Mouse (Mus musculus) kidney, adult 11 months (tissue): ENCODE data around the gene Amotl2.
A peak's percentile ranks its signal among the peaks of the same experiment; 100 is the strongest.

ENCODE experiments used
- DNase-seq: peaks from one replicate; pipeline ENCODE4 v3.0.0; 2022

The Amotl2 gene

DNA sequence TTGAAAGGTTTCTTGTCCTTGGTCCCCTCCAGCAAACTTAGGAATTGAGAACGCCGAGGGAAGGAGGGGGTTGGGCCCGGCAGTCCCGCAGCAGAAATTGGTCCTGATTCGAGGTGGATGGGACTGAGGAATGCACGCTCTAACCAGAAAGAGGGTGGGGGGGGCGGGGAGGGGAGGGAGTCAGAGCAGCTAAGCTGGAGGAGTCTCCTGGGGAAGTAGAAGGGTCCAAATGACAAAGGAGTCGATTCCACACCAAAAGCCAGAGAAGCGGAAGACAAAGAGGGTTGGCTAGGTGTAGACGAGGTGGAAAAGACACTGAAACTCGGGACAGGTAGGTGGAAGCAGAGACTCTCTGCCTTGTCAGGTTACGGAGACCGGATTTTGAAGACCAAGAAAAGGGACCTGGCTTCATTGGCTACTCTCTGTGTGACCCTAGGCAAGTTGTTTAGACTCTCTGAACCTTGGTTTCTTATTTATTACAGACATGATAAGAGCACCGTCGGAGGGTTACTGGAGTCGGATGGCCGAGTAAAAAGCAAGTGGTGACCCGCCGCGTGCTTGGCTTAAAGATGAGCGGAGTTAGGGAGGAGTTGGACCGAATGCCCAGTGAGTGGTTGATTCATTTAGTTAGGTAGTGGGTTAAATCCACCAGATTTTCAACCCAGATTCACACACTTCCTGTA, at the start of gene Amotl2:
TSS of gene Amotl2 (plus strand) at position 192 of the 683 bp plus-strand sequence.
- DNase-seq = peak; percentile 19

DNA sequence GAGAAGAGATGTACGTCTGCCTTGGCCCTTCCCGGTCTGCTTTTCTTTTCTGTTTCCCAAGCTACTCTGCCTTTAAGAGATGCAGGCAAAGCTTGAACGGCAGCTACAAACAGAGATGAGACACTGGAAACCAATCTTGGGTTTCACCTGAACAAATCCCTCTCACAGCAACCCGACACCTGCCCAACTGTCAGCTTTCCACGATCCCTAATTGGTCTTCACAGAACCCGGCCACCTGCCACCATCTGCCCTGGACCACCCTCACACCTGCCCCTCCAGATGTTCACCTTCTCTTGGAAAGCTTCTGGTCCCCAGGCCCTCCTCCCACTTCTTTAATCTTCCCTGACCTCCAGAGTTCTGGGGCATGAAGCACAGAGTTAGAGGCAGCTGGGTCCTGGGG, 48.4 kb upstream of the Amotl2 start:
- DNase-seq = no peak

DNA sequence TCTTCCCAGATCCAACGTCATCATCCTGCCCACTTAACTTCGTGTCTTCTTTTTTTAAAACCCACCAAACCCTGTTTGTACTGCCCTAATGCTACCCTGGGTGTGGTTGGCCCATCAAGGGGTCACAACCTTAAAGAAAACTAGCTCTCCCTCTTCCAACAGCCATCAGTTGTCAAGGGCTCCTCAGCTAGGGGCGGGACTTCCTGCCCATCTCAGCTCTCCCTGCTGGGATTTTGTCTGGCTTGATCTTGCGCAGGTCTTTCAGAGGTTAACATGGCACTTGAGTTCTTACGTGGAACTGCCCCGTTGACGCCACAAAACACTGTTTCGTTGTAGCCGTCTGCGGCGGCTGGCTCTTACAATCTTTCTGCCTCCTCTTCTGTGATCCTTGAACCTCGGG, 47.6 kb upstream of the Amotl2 start:
- DNase-seq = no peak

DNA sequence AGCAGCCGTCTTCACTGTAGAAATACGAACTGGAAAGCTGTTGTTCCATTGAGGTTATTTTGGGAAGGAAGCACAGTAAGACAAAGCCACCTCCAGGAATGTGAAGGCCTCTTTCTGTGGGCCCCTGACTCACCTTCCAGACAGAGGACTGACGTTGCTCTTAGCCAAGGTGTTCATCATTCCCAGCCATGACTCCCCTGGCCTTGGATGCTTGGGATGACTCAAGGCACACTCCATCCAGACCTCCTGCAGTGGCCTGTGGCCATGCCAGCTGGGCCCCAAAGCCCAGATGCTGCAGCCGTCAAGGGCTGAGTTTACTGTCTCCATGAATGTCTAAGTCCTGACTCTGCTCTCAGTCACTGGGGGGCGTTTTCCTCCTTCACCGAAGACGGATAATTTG, 43.1 kb upstream of the Amotl2 start:
- no peak for DNase-seq

DNA sequence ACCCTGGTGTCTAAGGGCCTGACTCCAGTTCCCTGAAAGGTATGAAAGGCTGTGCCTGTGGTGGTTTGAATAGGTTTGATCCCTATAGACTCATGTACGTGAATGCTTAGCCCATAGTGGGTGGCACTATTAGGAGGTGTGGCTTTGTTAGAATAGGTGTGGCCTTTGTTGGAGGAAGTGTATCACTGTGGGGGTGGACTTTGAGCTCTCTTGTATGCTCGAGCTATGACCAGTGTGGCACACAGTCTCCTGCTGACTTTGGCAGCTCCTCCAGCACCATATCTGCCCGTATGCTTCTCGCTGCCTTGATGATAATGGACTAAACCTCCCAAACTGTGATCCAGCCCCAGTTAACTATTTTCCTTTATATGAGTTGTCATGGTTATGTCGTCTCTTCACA, 40.5 kb upstream of the Amotl2 start:
- no peak for DNase-seq

DNA sequence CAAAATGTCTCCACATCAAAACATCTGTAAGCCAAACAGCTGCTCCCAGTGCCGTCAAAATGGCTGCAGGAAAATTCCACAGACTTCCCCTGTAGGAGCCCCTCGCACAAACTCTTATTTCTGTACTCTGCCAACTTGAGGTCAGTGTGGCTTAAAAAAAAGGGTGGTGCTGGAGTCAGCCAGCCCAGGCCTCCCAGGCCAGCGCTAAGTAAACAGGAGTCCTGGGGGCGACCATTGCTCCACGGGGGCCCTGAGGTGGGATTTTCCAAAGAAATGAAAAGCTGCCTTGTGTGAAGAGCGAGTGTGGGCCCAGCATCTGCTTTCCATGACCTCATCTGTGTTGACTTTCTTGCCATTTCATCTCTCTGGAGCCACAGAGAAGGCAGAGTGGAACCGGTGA, 35.0 kb upstream of the Amotl2 start:
- no peak for DNase-seq

DNA sequence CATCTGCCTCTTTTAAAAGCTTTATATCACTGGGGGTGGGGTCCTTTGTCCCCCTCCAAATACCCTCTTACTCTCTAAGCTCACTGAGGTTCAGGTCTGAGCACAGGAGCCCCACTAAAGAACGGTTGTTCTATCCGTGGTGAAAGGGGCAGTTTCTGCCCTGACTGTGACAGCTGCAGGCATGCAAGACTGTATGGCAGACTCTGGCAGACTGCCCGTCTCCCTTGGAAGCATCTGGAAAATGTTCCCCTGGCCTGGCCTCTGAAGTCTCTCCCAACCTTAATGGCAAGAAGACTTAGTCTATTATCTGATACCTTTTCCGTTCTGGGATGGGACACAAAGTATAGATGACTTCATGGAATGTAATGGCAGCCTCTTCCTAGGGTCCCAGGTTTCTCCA, 28.5 kb upstream of the Amotl2 start:
- DNase-seq = no peak

DNA sequence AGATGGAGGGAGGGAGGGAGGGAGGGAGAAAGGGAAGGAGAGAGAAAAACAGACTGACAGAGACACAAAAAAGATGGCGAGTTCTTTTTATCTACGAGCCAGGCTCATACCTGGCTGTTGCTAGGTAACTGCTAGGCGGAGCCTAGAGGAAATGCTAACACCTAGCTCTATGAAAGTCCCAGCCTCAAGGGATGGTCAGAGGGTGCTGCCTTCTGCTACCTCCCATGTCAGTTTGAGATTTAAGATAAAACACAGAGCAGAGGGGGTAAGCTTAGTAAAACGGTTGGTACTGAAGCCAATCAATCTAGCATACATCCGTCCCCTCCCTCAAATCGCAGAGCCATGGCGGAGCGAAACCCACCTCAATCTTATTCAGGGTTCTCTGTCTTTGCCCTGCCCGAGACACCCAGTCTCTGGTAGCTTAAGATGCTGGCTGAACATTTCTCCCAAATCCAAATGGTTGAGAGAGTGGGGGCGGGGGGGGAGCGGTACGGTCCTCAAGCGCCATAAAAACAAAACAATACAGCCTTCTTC, 27.0 kb upstream of the Amotl2 start:
- no peak for DNase-seq

DNA sequence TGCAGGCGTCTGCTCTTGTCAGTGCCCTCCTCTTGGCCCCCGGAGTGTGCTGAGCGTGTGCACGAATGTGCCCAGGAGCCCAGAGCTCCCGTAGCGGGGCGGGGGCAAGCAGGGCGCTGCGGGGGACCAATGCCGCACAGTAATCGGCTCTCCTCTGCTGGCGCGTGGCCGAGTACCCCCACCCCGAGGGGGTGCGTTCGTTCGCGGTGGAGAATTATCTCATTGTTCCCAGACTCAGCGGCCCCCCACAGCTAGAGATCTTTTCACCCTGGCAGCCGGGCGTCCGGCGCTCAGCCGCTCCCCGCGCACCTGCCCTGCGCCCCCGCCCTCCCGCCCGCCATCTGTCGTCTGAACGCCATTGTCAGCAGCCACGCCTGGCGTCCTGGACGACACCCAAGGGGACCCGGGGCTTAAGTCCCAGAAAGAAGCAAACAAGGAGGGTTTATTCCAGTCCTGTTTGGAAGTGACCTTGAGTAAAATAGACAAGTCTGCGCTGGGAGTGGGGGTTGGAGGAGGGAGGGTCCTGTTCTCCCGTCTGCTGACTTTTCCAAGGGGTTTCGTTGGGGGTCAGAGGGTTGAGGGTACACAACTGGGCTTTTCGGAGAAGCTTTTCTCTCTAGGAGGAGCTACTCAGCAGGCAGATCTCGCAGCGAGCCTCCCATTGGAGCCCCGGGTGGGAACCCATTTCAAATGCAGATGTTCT, 26.4 kb upstream of the Amotl2 start:
- no peak for DNase-seq

DNA sequence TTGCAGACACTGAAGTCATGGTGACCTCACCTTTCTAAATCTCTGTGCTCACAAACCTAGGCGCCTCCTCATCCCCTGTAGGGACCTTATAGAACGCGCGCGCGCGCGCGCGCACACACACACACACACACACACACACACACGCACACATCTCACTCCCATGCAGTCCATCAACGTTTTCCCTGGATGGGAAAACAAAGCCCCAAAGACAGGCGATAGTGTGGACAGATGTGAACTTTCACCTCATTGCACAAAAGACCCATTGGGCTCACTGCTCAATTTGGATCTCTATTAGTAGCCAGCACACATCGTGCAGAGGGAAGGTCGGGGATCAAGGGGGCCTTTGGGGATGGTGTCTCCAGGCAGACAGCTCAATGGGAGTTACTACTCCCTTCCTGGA, 25.6 kb upstream of the Amotl2 start:
- no peak for DNase-seq

DNA sequence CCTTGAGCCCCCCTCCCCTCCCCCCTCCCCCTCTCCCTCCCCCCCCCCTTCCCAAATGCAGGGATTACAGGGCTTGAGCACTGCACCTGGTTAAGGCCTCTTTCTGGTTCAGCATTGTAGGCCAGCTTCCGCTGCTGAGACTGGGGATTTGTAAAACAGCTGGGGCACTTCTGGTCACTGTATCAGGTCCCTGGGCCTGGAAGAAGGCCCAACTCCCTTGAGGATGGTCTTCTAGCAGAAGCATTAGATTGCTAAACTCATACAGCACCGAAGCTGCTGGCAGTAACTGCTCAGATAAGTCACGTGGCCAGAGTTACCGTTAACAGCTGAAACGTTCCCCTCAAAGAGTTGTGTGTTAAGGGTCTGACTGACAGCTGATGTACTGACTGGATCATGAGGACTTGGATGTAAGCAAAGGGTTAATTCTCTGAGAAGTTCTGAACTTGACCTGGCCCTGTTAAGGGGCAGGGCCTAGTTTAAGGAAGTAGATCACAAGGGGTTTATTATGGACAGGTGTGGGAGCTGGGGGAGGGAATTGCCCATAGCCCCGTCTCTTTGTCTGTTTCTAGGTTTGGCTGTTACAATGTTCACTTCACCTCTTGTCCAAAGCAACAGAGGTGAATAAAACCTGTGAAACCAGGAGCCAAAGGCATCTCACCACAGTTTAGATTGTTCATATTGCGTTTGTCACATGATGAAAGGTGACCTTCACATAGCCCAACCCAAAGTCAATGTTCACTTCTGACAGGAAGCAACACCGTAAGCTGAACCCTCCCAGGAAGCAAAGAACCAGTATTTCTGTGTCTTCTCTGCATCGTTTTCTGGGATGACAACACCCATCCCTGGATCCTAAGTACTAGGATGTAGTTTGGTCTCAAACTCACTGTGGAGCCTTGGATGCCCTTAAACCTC, 23.7 kb upstream of the Amotl2 start:
- DNase-seq = no peak

DNA sequence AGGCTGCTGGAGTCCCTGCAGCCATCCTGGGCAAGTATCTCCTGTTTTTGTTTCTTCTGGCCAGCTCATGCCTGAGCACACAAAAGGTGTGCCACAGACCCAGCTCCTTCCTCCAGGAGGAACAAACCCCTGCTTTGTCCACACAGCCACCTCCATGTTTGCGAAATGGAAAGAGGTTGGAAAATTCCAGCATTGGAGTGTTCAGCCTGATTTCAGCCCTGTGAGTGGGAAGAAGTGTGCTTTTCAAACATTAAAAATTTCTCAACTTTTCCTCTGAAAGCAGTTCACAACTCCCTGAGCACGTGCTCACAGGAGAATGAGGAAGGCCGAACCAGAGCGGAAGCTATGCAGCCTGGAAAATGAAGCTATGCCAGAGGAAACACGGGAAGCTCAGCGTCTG, 15.4 kb upstream of the Amotl2 start:
- DNase-seq = no peak

DNA sequence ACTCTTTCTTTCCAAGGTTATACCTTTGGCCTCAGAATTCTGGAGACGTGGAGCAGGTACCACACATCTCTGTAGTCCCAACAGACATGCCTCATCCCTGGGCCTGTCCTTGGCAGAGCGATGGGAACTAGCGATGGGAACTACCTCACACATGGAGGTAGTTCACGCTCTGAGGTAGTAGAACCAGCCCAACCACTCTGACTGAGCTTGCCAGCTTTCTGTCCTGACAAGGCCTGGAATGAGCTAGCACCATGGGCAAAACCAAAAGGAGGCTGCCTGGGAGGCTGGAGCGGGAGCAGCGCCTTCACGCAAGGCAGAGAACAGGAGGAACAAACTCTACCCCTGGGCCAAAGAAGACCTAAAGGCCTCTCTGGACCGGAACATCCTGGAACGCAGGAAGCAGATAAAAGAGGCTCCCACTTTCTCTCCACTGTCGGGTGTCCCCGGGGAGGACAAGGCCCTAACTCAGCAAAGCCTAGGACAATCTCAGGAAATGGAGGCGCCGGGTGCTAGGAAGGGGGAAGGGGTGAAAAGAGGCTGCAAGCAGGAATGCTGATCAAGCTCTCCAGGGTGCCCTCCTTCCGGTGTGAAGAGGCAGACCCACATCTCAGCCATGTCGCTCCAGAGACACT, 6.9 kb upstream of the Amotl2 start:
- DNase-seq = peak; percentile 49

DNA sequence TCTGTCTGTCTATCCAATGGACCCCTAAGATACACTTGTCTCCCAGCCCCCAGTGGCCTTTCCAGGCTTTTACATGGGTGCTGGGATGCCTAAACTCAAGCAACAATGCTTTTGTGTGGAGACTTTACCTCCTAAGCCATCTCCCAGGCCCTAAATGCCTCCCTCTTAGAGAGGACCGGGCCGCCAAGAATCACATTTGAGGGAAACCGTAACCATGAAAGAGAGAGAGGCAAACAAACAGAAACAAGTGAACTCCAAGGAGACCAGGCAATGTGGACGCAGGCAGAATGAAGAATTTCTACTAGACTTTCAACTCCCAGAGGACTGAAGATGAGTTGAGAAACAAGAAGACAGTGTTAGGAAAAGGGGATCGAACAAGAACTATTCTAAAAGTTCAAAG, 6.0 kb upstream of the Amotl2 start:
- no peak for DNase-seq

DNA sequence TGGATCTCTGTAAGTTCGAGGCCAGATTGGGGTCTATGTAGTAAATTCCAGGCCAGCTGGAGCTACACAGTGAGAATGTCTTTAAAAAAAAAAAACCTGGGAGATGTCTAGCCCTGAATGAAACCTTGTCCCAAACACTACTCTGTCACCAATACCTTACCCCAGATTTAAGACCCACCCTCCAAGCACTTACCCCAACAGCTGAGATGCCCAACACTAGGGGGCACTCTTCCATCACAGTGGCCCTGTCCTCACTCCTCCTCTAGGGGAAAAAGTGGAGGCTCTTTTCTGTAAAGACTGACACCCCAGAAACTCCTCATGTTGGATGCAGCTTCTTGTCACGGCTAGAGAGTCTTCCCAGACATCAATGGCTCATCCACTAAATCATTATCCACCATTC, 2.7 kb upstream of the Amotl2 start:
- peak; percentile 51 for DNase-seq

DNA sequence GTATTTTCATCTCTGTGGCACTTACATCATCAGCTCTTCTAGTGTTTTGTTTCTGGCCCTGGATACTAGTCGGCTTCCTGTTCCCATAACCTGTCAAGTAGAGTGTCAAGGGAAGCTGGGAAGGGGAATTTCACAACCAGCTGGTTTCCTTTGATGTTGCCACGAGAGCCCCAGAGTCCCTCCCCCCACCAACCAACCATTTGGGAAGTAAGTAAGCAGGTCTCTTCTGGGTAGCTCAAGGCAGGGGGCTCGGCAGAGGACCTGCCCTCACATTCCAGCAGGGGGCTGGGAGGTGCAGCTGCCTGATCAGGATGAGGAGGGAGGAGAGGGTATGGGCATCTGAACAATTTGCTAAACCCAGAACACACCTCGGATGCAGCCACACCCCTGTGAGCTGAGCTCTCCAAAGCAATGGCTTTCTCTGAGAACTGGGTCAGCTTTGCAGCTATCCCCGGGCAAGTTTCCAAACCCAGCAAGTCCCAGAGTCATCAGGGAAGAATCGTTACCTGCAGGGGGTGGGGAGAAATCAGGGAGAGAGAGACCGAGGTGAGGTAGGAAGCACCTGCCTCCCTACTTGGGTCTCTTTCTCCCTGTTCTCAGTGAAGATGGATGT, 1.5 kb upstream of the Amotl2 start:
- DNase-seq = peak; percentile 59

DNA sequence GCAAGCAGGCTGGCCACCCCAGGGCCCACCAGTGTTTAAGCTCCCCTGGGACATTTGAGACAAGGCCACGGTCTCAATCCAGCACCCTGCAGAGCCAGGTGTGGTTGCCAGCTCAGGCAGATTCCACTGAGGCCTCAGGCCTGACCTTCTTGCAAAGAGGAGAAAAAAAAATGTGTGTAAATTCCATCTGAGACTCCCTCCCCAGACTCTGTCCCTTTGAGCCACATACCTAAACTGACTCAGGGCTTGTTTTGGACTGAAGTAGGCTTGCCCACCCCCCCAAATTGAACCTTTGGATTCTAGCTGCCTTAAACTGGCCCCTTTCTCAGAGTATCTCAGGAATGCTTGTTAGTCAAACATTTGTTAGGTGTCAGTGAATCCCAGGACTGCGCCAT, 969 bp upstream of the Amotl2 start:
- peak; percentile 72 for DNase-seq

DNA sequence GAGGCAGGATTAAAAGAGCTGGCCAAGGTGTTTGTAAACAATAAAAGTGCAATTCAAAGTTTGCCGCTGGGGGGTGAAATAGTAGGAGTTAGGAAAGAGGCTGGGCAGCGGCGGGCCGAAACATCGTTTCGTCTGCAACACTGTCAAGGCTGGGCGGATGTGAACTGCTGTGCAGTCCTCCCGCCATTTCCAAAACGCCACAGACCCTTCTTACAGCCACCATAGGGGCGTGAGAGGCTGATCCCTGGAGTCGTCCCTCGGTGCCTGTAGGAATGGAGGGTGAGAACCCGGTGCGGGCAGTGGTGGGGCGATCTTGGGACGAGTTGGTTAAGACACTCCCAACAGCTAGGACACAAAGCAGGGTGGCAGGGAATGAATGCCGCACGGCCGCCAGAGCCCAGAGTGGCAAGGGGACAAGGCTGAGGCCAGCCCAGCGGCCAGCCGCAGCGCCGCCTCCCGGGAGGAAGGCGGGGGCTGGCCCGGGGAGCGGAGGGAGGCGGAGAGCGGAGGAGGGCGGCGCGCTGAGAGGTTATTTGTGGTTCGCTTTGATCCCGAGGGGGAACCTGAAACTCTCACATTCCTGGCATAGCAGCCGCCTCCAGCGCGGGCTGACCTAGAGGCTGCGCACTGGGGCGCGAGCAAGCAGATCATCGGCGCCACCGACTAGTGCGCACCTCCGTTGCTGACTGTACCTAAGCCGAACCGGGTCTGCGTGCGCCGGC, 853 bp downstream of the Amotl2 start:
- DNase-seq = peak; percentile 97

DNA sequence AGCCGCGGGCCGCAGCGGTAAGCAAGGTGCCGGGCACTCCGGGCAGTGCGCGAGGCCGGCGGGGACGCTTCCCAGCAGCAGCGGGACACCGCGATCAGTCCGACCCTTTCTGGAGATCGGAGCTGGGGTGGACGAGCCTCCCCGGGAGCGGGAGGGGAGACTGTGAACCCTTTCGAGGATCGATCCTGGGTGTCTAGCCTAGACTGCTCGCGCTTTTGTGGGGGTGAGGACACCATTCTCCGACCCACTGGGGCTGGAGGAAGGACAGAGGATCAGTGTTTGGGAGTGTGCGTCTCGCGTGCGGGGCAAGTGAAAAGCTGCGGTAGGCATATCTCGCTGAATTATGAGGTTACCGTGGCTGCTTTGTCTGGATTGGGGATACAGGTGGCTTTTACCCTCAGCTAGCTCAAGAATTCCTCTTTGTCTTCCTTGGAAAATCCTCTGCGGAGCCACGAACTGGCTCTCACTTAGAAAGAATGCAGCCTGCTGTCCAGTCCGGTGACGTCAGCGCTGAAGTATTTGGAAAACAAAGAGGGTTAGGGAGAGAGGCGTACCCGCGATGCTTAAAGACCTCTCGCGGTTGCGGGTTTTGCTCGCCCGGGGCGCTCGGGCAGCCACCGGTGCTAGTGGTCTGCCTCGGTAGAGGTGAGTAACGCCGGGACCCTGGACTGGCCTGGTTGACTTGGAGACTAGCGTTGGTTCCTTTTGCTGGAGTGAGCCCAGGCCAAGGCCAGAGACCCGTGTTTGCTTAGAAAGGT, 1.6 kb downstream of the Amotl2 start:
- DNase-seq = peak; percentile 86

DNA sequence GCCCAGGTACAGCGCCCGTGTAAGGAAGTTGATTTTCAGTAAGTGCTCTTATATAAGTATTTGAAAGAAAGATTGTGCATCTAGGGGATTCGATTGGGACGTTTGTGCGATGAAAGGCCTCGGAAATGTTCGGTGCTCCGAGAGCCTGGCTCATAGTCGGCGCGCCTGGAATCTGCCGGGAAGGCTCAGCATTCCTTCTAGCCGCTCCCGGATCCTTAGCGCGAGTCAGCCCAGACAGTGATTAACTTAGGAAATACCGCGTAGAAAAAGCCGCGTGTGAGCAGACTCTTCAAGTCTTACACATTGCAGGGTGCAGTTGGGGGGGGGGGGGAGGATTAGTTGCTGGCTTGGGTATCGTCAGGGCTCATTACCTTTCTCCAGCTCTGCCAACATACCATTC, 2.2 kb downstream of the Amotl2 start:
- peak; percentile 47 for DNase-seq

DNA sequence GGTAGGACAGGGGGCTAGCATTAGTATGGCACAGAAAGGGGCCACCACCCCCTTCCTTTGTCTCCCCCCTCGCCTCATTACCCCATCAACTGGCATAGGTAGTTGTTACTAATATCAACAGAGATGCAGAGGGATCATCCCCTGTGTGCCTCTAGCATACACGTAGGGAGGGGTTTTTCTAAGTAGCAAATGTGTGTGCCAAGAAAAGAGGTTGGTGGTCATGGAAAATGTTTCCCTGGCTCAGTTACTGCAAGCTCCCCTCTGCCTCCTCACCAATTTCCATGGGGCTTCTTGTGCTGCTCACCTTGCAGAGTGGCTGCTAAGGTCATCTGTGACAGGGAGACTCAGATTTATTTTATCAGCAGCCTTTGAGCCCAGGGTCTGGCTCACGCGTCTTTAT, 2.6 kb downstream of the Amotl2 start:
- DNase-seq = peak; percentile 22
